Mouse (Mus musculus) NIH3T3 (cell line): ENCODE measurements around the gene Olfr1378.

ENCODE experiments used
- DNase-seq: peaks from one replicate; pipeline ENCODE4 v3.0.0-alpha.2; 2012; ENCODE audit warnings: low read depth

Gene Olfr1378

GRCm38 (mm10) chr11:50966230-50966629, at the start of gene Olfr1378:
Olfr1378 (plus strand) TSS chr11:50966530.
- DNase-seq: no peak

DNA sequence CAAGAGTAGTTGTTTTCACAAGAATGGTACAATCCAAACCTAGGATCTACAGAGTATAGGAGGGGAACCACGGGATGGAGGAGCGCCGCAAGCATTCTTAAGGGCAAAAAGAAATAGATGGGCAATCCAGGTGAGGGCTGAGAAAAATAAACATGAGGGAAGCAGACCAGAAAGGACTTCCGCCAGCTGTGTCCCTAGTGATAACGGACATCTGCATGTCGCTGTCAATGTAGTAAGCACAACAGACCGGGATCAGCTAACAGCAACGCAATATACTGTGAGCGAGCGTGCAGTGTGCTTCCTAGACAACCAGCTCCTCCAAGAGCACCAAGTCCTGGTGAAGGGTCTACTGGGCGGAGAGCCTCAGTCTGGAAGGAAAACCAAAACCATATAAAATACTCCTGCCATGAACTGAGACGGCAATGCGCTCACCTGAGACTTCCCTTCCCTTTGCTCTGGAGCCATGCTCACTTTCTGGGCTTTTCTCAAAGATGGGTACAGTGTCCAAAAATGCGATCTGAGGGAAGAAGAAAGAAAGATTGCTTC, 35.8 kb upstream of the Olfr1378 start:
- no peak for DNase-seq

DNA sequence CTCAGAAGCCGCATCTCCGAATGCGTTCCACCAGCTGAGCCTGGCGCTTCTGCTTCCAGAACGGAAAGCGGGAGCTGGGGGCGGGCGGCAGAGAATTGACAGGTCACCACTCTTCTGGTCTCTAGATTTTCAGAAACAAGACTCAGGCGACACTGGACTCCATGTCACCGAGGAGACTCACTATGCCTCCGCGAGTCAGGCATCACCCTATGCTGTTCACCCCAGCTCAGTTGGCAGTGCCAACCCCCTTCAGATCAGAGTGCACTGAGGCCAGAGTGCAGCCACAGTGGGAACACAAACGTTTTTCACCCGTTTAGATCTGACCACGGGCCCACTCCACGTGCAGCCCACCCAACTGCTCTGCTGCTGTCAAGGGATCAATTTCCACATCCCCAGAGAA, 35.3 kb upstream of the Olfr1378 start:
- DNase-seq: no peak

GRCm38 (mm10) chr11:50931451-50931866, 34.9 kb upstream of the Olfr1378 start, which contains the start of gene Zfp354b:
Zfp354b (minus strand) TSS chr11:50931633.
- peak; percentile 88 for DNase-seq

GRCm38 (mm10) chr11:50932040-50932439, 34.3 kb upstream of the Olfr1378 start:
- DNase-seq: no peak

DNA sequence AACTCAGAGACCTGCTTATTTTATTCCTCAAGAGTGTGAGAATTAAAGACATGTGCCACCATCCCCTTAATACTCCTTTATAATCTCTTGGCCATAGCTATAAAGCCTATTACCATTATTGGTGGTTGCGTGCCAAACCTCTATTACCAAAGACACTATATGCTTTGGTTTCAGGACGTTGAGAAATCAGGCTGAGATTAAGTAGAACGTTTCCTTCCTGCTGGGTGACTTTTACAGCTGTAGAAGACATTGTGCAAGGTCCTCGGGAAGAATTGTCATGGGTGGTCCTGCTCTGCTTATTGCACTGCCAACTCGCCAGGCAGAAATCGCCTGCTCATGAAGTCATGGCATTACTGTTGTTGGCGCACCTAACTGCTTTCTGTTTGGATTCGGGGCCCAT, 27.9 kb upstream of the Olfr1378 start:
- DNase-seq: no peak

GRCm38 (mm10) chr11:50939621-50940366, 26.5 kb upstream of the Olfr1378 start:
- peak; percentile 79 for DNase-seq

- DNase-seq: no peak
These were observed 23.9 kb upstream of the Olfr1378 start for GRCm38 (mm10) chr11:50942386-50942785.

DNA sequence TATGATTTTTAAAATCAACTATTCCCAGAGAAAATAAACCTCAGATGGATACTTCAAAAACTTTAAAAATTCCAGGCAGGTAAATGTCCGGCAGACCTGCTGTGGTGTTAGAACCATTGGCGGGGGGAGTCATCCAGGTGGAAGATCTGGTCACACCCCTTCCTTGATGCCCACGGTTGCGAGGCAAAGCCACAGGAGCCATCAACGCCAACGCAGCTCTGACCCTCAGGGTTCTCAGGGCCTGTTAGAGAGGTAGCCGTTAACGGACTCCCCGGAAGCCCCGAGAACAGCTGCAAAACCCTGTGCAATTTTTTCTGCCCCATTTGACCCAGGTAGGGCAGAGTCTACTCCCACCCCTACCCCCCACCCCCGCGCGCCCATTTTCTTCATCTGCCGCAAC, 22.8 kb upstream of the Olfr1378 start, which contains the start of gene 4933414I15Rik:
Gene 4933414I15Rik (minus strand): TSS at position 260 of the 400 bp plus-strand sequence.
- no peak for DNase-seq

- no peak for DNase-seq
These were observed 14.0 kb upstream of the Olfr1378 start for GRCm38 (mm10) chr11:50952290-50952689.

DNA sequence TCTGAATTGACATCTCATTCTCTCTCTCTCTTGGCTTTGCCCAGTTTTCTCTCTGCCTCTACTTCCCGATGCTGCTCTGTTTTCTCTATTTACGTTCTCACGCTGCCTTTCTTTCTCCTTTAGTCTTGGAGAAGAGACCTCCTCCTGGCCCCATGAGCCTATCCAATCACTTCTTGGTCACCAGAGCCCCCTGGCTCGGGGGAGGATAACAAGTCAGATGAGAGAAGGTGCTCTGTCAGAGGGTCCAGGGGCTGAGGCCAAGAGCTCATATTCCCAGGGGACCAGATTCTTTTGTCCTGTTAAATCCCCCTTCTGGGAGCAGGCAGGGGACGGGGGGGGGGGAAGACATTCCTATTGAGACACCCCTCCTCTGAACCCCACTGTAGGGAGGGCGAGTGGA, 12.7 kb upstream of the Olfr1378 start, which contains the start of gene Prop1:
Gene Prop1 (minus strand): TSS at position 101 of the 400 bp plus-strand sequence.
- no peak for DNase-seq

- no peak for DNase-seq
These were observed 1.4 kb upstream of the Olfr1378 start for GRCm38 (mm10) chr11:50964886-50965285.

- peak; percentile 37 for DNase-seq
These were observed 10.9 kb downstream of the Olfr1378 start for GRCm38 (mm10) chr11:50977216-50977615.

- DNase-seq: no peak
These were observed 15.3 kb downstream of the Olfr1378 start, which contains the start of gene Olfr1377 for GRCm38 (mm10) chr11:50981667-50982066. Olfr1377 (plus strand) TSS chr11:50981967.

GRCm38 (mm10) chr11:51003296-51003695, 37.0 kb downstream of the Olfr1378 start, which contains the start of gene Olfr51:
Olfr51 (plus strand) TSS chr11:51003596.
- no peak for DNase-seq

DNA sequence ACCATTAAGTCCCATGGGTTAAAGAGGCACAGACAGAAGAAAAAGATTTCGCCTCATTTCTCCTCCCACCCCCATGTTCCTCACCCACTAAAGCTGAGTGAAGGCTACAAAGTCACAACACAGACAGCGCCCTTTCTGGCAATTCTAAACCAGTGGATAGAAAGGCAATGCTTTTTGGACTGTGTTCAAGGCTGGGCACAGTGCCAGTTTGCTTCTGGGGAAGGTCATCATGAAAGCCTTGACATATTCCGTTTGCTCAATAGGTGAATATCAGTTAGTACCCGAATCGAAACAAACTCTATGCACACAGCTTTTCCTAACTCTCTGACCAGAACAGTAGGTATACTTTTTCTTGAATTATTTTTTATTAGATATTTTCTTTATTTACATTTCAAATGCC, 45.5 kb downstream of the Olfr1378 start:
- no peak for DNase-seq

DNA sequence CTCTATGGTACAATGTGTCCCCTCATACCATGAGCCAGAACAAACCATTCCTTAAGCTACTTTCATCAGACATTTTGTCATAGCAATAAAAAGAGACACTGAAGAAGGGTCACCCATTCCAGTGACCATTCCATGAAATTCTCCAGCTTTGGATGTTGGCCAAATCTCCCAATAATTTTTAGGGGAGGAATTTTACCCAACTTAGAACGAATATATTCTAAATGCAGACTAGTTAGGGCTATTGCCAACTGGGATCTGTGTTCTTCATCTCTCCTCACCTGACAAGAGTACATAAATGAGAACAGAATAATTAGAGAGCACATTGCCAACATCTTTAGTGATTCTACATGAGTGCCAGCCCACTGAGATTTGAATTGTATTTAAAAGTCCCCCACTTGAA, 47.6 kb downstream of the Olfr1378 start, which contains the start of gene Olfr54:
Gene Olfr54 (plus strand): TSS at position 301 of the 400 bp plus-strand sequence.
- no peak for DNase-seq

DNA sequence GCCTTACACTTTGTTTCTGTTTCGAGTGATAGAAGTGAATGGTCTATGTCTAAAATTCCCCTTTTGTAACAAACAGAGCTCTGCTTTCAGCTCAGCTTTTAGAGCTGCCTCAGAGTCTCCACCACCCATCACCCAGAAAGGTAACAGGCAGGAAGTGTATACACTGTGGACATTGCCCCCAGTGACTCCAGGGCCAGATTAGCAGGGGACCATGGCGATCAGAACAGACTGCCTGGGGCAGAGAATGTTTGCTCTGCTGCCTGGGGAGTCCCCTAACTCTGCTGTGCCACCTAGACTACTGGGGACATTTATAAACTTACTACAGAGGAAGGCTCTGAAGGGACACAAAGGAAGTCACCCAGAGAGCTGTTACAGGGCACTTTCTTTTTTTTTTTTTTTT, 50.0 kb downstream of the Olfr1378 start:
- DNase-seq: no peak
